Mouse (Mus musculus) heart, adult 2 months (tissue): Measurements from ENCODE around the gene Stat1. TPM values are rescaled to one million over a fixed set of nuclear protein-coding genes. Genes with fewer than 3 reads are reported as not detected.

Experiments
- DNase-seq, 2 experiments: peaks; one replicate each; pipeline ENCODE4 v3.0.0; 2021
- H3K27ac ChIP-seq: fragments of 200-600 bp; 2 replicates; pipeline ENCODE4 v1.8.1; 2022
- H3K27me3 ChIP-seq: fragments of 200-500 bp; 2 replicates; pipeline ENCODE4 v1.6.1; 2012; ENCODE audit warnings: mild to moderate bottlenecking, low read length, inconsistent platforms, mixed read lengths; ENCODE audit not compliant: control insufficient read depth, insufficient read depth
- H3K36me3 ChIP-seq: fragments of 200-500 bp; 2 replicates; pipeline ENCODE4 v1.6.1; 2012; ENCODE audit warnings: low read length, inconsistent platforms; ENCODE audit not compliant: control insufficient read depth, insufficient read depth
- H3K4me1 ChIP-seq: fragments of 200-500 bp; 2 replicates; pipeline ENCODE4 v1.6.1; 2011; ENCODE audit warnings: low read length; ENCODE audit not compliant: control insufficient read depth, insufficient read depth
- H3K4me3 ChIP-seq: fragments of 200-600 bp; 2 replicates; pipeline ENCODE4 v1.8.1; 2022
- H3K79me2 ChIP-seq: fragments of 200-500 bp; replicated peaks from 2 replicates; pipeline ENCODE4 v1.6.1; 2012; ENCODE audit warnings: mild to moderate bottlenecking, inconsistent platforms, low read length, moderate library complexity, mixed read lengths; ENCODE audit not compliant: control insufficient read depth, insufficient read depth
- H3K9ac ChIP-seq: fragments of 200-500 bp; 2 replicates; pipeline ENCODE4 v1.6.1; 2012; ENCODE audit warnings: low read depth, mild to moderate bottlenecking, control low read depth, inconsistent platforms, low read length, mixed read lengths
- CTCF ChIP-seq: fragments of 200-600 bp; IDR thresholded peaks from 2 replicates; pipeline ENCODE4 v1.8.1; 2022; ENCODE audit warnings: antibody characterized with exemption, mild to moderate bottlenecking, moderate library complexity
- EP300 ChIP-seq: fragments of 200-500 bp; IDR thresholded peaks from 2 replicates; pipeline ENCODE4 v1.6.1; 2011; ENCODE audit warnings: low read depth, low read length, control low read depth; ENCODE audit not compliant: insufficient read depth
- POLR2A ChIP-seq: fragments of 200-500 bp; IDR thresholded peaks from 2 replicates; pipeline ENCODE4 v1.6.1; 2011; ENCODE audit warnings: mild to moderate bottlenecking, low read depth, low read length, control low read depth; ENCODE audit not compliant: insufficient read depth
- WGBS: fragments of 180-500 bp; shearing (Covaris S2); methylation state at CpG from one replicate; pipeline ENCODE4 v1.1.7; 2018; 5-methylcytosine and 5-hydroxymethylcytosine counted together
- intact Hi-C: fragments of 180-260 bp; cut with DNase I; formaldehyde crosslinking; loops from one replicate; pipeline ENCODE4 v1.15.1; 2025
- polyA plus RNA-seq: library from polyadenylated mRNA; depleted of rRNA; stranded (reverse); fragments of >200 nt; gene quantifications from 2 replicates; pipeline ENCODE4 v1.2.3, GENCODE M21; 2012
- total RNA-seq, 2 experiments: library from RNA; stranded (reverse); gene quantifications; 2 replicates each; pipeline ENCODE4 v1.2.3; 2021

Gene Stat1
- total and polyA plus RNA-seq, 3 experiments: 24.1 to 30.6 (median 27.7) TPM

DNA sequence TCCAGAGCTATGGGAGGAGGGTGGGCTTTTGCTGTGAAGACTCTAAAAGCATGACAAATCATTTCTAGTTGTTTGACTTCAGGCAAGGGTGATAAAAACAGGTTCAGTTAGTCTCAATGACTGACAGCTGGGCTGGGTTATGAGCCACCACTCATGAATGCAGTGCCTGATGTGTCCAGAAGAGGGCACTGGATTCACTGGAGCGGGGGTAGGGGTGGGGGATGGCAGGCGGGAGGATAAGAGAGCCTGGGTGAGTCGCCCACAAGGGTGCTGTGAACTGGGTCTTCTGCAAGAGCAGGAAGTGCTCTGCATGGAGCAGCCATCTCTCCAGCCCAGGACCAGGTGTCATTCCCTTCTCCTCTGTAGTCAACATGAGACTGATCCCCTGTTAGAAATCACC lies 50.8 kb downstream of the Stat1 start:
- Histone ChIP-seq H3K27ac (no peak overlapping the region), H3K4me3 (no peak overlapping the region), H3K9ac (no peak overlapping the region), H3K79me2 (no peaks in the 10 kb centered on the region), H3K27me3 (no peaks in the 10 kb centered on the region), H3K4me1 (peaks cover 5% of the 10 kb centered on the region), H3K36me3 (no peaks in the 10 kb centered on the region; the same call in 1 of the 2 replicates)
- intact Hi-C loops: no loop called here
- DNase-seq: peak in 1 of 2 experiments; percentile 50
- 13% methylated on average over 3 of the region's 3 CpGs for WGBS
- no peak for TF ChIP-seq POLR2A
- TF ChIP-seq CTCF: peak; percentile 73

DNA sequence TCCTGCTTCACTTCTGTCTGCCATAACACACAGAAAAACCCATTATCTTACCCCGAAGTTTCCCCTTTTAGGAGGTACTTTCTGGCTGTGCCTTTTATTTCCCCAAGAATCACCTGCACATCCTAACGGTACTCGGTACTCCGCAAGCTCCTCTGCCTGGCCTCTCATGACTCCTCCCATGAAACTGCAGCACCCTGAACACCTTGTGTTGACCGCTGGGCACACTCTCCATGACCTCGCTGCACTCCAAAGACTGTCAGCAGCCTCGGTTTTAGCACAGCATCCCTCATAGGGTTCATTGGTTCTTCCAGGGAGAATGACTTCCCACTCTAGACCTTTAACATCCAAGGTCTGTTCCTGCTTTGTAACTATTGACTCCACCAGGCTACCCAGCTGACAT lies 51.5 kb downstream of the Stat1 start:
- peaks cover under 1% of the 10 kb centered on the region; the same call in 1 of the 2 replicates for H3K36me3 ChIP-seq
- intact Hi-C loops: no loop called here
- H3K9ac ChIP-seq: no peak overlapping the region
- H3K27me3 ChIP-seq: no peaks in the 10 kb centered on the region
- H3K79me2 ChIP-seq: no peaks in the 10 kb centered on the region
- no peak for DNase-seq
- peaks cover 8% of the 10 kb centered on the region for H3K4me1 ChIP-seq
- no peak overlapping the region for H3K27ac ChIP-seq
- 73% methylated on average over 7 of the region's 7 CpGs for WGBS
- H3K4me3 ChIP-seq: no peak overlapping the region
- no peak for TF ChIP-seq CTCF
- no peak for TF ChIP-seq POLR2A
- TF ChIP-seq EP300: no peak

- H3K36me3 ChIP-seq: peaks cover 4% of the 10 kb centered on the region; the same call in 1 of the 2 replicates
- no peak overlapping the region for H3K4me3 ChIP-seq
- H3K4me1 ChIP-seq: peaks cover 8% of the 10 kb centered on the region
- no peak for DNase-seq
- H3K27me3 ChIP-seq: no peaks in the 10 kb centered on the region
- no peaks in the 10 kb centered on the region for H3K79me2 ChIP-seq
- WGBS: 25% methylated on average over 8 of the region's 8 CpGs
- no peak overlapping the region for H3K9ac ChIP-seq
- intact Hi-C loops: no loop called here
- no peak overlapping the region for H3K27ac ChIP-seq
- TF ChIP-seq EP300 (no peak), CTCF (no peak), POLR2A (no peak)
Measured at GRCm38 (mm10) chr1:52171271-52171670, 52.0 kb downstream of the Stat1 start.

- WGBS: 32% methylated on average over 5 of the region's 5 CpGs
- Histone ChIP-seq H3K9ac (no peak overlapping the region), H3K36me3 (peaks cover 9% of the 10 kb centered on the region), H3K27ac (peak overlapping the region; percentile 47), H3K4me3 (no peak overlapping the region), H3K79me2 (no peaks in the 10 kb centered on the region), H3K27me3 (no peaks in the 10 kb centered on the region), H3K4me1 (peaks cover 7% of the 10 kb centered on the region)
- DNase-seq: no peak
- 0 out of 2 replicates have a peak, but pooled peaks have one; percentile 17 for TF ChIP-seq POLR2A
- no peak for TF ChIP-seq CTCF
- TF ChIP-seq EP300: no peak
- intact Hi-C loops: loop anchor here (2.0 kb wide), 1 partner anchor 91 kb away; no protein-coding TSS in a partner anchor
Measured at GRCm38 (mm10) chr1:52175321-52175720, 56.1 kb downstream of the Stat1 start.

DNA sequence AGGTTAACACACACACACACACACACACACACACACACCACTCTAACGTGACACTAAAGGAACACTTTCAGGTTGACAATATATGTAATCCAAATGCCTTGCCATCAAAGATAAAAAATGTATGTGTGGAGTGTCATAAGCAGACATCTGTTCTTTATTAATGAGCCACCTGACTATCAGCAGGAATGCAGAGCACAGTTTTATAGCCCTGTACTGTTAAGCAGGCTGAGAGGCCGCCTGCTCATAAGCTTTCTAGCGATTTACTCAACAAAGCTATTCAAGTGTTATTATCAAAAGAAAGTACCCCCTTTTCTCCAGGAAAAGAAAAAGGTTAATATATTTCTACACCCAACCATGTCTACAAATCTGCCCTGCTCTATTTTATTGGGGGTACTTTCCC lies 56.7 kb downstream of the Stat1 start:
- intact Hi-C loops: loop anchor here (2.0 kb wide), 2 partner anchors 57 to 91 kb away; partner anchors contain the start of gene Gls
- Histone ChIP-seq H3K4me3 (no peak overlapping the region), H3K36me3 (peaks cover 9% of the 10 kb centered on the region), H3K27ac (peak overlapping the region; percentile 0; the same call in 1 of the 2 replicates), H3K79me2 (no peaks in the 10 kb centered on the region), H3K4me1 (peaks cover 7% of the 10 kb centered on the region), H3K27me3 (no peaks in the 10 kb centered on the region), H3K9ac (no peak overlapping the region)
- no peak for DNase-seq
- 68% methylated on average over 3 of the region's 3 CpGs for WGBS
- TF ChIP-seq EP300 (no peak), POLR2A (no peak), CTCF (no peak)

- intact Hi-C loops: loop anchor here (2.0 kb wide), 1 partner anchor 56 kb away; the partner anchor contains the start of gene Gls
- 55% methylated on average over 2 of the region's 2 CpGs for WGBS
- DNase-seq: no peak
Measured at GRCm38 (mm10) chr1:52176999-52177398, 57.8 kb downstream of the Stat1 start.

More at GRCm38 (mm10) chr1:52176999-52177398, 57.8 kb downstream of the Stat1 start:
- Histone ChIP-seq H3K36me3 (peaks cover 11% of the 10 kb centered on the region), H3K27ac (peak overlapping the region; percentile 16; the same call in 1 of the 2 replicates), H3K9ac (no peak overlapping the region), H3K4me3 (no peak overlapping the region), H3K27me3 (no peaks in the 10 kb centered on the region), H3K4me1 (peaks cover 7% of the 10 kb centered on the region), H3K79me2 (no peaks in the 10 kb centered on the region)
- TF ChIP-seq POLR2A: no peak
- no peak for TF ChIP-seq CTCF
- 0 out of 2 replicates have a peak, but pooled peaks have one; percentile 33 for TF ChIP-seq EP300
